Mouse (Mus musculus) intestine, embryonic 14.5 days (tissue): ENCODE measurements at regions not wholly inside any gene's neighbourhood (a gene's known extent, or its start where the extent isn't known, plus 50 kb on each side); places are given as distances from the start of the nearest gene placed in this dataset.
"Not testable (repeated sequence)": the region's sequence is repeated elsewhere in the genome, so short reads cannot be mapped to it uniquely, and the experiment has no call there.

Experiments used
- ATAC-seq: fragments of 200-750 bp; cut with Nextera tagmentation; replicated peaks from 2 replicates; pipeline ENCODE4 v1.8.0; 2017; ENCODE audit warnings: low read depth, moderate number of reproducible peaks, moderate TSS enrichment, moderate library complexity; ENCODE audit not compliant: low FRiP score, low TSS enrichment
- DNase-seq: peaks from one replicate; pipeline ENCODE4 v3.0.0-alpha.2; 2018; ENCODE audit warnings: low spot score
- H3K27ac ChIP-seq: fragments of 300-500 bp; sonication (generic); 2 replicates; pipeline ENCODE4 v1.5.1; 2014; ENCODE audit warnings: low read depth, mild to moderate bottlenecking, control low read depth
- H3K27me3 ChIP-seq: fragments of 300-500 bp; sonication (generic); replicated peaks from 2 replicates; pipeline ENCODE4 v1.6.1; 2014; ENCODE audit warnings: low read length, control low read depth; ENCODE audit not compliant: control insufficient read depth, insufficient read depth
- H3K36me3 ChIP-seq: fragments of 300-500 bp; sonication (generic); 2 replicates; pipeline ENCODE4 v1.6.1; 2014; ENCODE audit warnings: low read length, control low read depth; ENCODE audit not compliant: control insufficient read depth, insufficient read depth
- H3K4me1 ChIP-seq: fragments of 300-500 bp; sonication (generic); replicated peaks from 2 replicates; pipeline ENCODE4 v1.6.1; 2014; ENCODE audit warnings: low read length, control low read depth, mixed read lengths; ENCODE audit not compliant: control insufficient read depth, insufficient read depth
- H3K4me2 ChIP-seq: fragments of 300-500 bp; sonication (generic); 2 replicates; pipeline ENCODE4 v1.6.1; 2014; ENCODE audit warnings: low read length
- H3K4me3 ChIP-seq: fragments of 300-500 bp; sonication (generic); 2 replicates; pipeline ENCODE4 v1.5.1; 2014; ENCODE audit warnings: low read depth, low read length, control low read depth, mixed read lengths
- H3K9ac ChIP-seq: fragments of 300-500 bp; sonication (generic); 2 replicates; pipeline ENCODE4 v1.6.1; 2014; ENCODE audit warnings: mild to moderate bottlenecking, low read length
- H3K9me3 ChIP-seq: fragments of 300-500 bp; sonication (generic); 2 replicates; pipeline ENCODE4 v1.6.1; 2016; ENCODE audit warnings: low read length, control low read depth; ENCODE audit not compliant: control insufficient read depth
- WGBS: fragments of 180-500 bp; shearing (Covaris S2); extraction: QIAGEN DNeasy Blood & Tissue Kit; methylation state at CpG from one replicate; pipeline ENCODE4 v1.1.7; 2014; 5-methylcytosine and 5-hydroxymethylcytosine counted together

DNA sequence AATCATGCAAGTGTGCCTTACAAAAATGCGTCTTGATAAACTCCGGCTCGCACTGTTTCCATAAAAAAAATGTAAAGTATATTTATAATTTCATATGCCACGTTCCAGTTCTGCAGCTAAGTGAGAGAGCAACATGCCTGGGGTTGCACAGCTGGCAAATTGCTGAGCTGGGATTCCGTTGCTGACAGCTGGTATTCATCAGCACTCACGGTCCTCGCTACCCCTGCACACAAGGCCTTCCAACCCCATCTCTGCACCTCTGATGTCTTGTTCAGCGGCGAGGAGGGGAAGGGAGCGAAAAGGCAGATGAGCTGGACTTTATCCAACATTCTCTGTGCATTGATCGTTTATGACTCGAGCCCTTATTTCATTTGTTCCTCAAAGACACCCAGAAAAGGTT lies 138.5 kb upstream of the Mon1b start:
- H3K4me1 ChIP-seq = peaks cover 3% of the 10 kb centered on the region; the same call in 1 of the 2 replicates
- H3K4me2 ChIP-seq = no peak overlapping the region
- ATAC-seq (peak; percentile 62; the same call in 1 of the 2 replicates), DNase-seq (peak; percentile 61)
- H3K27me3 ChIP-seq = no peaks in the 10 kb centered on the region
- no peaks in the 10 kb centered on the region for H3K9me3 ChIP-seq
- H3K4me3 ChIP-seq = no peak overlapping the region
- H3K9ac ChIP-seq = no peak overlapping the region
- WGBS = 32% methylated on average over 12 of the region's 12 CpGs
- no peaks in the 10 kb centered on the region for H3K36me3 ChIP-seq
- H3K27ac ChIP-seq = 0 out of 2 replicates have a peak overlapping the region, but pooled peaks have one; percentile 43

DNA sequence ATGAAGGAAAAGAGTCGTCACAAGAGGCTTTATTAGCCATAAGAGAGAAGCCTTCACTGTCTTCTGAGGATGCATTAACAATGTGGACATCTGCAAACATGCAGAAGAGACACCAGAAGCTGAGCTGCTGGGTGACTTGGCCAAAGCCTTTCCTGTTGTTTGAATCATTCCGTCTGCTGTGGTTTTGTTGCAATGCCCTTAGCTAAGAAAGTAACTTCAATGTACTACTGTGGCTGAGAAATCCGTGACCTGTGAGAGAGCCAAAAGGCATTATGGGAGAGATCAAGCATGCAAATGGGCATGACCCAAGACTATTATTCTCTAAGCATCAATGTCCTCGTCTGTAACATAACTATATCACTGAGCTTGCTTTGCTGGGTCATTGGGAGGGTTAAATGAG lies 132.7 kb upstream of the Mon1b start:
- Histone ChIP-seq H3K4me1 (no peaks in the 10 kb centered on the region), H3K9ac (no peak overlapping the region), H3K9me3 (no peaks in the 10 kb centered on the region), H3K27me3 (no peaks in the 10 kb centered on the region), H3K4me3 (no peak overlapping the region), H3K27ac (no peak overlapping the region), H3K36me3 (no peaks in the 10 kb centered on the region), H3K4me2 (no peak overlapping the region)
- no peak for ATAC-seq
- DNase-seq = no peak
- 78% methylated on average over 4 of the region's 4 CpGs for WGBS

DNA sequence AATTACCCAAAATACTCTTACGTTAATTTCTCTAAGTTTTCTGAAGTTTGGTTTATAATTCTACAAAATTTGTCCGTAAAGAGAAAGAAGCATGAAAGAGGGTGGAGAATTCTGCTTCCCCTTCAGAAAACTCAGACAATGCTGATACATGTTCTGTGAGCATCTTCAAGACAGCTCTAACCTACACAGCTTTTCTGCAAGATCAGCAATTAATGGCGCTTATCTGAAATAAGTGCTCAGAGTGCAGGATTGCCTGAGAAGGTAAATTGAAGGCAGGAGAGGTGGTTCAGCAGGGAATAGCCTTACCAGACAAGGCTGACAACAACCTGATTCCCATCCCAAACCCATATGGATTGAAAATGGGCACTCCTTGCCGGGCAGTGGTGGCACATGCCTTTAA lies 122.5 kb upstream of the Mon1b start:
- 97% methylated on average over 4 of the region's 4 CpGs for WGBS
- Histone ChIP-seq H3K9me3 (no peaks in the 10 kb centered on the region), H3K4me1 (no peaks in the 10 kb centered on the region), H3K27ac (no peak overlapping the region), H3K4me2 (no peak overlapping the region), H3K4me3 (no peak overlapping the region), H3K27me3 (no peaks in the 10 kb centered on the region), H3K36me3 (no peaks in the 10 kb centered on the region), H3K9ac (no peak overlapping the region)
- ATAC-seq (no peak), DNase-seq (peak; percentile 15)

DNA sequence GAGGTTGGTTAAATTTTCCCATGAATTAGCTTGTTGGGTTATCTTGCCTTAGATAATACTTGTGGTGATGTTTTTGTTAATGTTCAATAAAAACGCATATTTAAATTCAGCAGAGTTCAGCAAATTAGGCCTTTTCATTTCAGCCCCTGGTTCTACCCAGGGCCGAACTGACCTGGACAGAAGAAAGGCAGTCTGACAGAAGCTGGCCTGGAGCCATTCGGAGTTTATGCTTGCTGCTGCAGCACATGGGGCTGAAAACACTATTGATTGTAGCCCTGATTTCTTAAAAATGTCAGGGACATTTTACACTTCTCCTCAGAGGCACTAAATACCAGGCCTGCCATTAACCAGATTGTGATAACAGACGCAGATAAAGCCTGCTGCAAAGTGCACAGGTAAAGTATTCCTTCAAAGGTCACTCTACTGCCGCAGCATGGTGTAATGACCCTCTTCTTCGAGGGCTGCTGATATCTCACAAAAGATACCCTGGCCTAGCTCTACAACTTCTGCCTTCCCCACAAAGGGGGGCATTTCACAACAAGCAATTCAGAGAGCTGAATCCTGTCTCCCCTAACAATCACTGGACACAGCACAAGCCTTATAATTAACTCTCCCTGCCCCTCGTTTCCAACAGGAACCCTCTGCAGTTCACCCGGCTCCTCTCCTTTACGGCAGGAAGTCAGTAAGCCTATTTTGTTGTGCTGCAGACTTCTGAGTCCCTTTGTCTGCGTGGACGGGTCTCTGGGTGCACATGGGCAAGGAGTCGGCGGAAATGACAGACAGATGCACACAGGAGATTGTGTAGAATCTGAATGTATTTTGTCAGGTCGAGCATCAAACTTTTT lies 121.3 kb upstream of the Mon1b start:
- Histone ChIP-seq H3K27me3 (no peaks in the 10 kb centered on the region), H3K27ac (no peak overlapping the region), H3K4me1 (no peaks in the 10 kb centered on the region), H3K4me2 (no peak overlapping the region), H3K9me3 (no peaks in the 10 kb centered on the region), H3K4me3 (no peak overlapping the region), H3K36me3 (no peaks in the 10 kb centered on the region), H3K9ac (no peak overlapping the region)
- peak; percentile 47; the same call in 1 of the 2 replicates for ATAC-seq
- peak; percentile 52 for DNase-seq
- WGBS = 54% methylated on average over 14 of the region's 14 CpGs

DNA sequence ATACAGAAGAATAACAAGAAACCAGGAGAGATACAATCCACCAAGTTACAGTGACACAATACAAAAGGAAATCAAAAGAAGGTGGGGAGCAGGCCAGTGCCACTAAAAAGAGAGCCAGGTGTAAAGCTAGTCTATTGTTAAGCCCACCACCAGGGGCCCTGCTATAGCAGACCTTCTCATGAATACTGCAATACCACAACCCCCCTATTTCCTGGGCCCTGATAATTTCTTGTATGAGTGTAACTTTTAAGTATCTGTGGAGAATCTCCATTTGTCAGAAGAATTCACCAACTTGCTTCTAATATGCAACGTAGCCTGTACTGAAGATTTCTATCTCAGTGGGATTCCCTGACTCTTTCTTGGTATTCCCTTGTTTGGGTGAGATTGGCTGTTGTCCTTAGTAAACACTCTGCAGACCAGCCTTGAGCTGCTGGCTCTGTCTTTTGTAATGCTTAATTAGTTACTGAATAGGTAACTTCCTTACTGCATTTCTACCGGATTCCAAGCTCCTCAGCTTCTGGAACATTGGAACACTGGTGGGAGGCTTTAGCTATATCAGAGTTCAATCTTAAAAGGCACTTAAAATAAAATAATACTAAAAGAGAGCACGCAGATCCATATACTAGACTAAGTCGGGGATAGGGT lies 120.5 kb upstream of the Mon1b start:
- not testable (repeated sequence) for H3K36me3 ChIP-seq, H3K9me3 ChIP-seq, H3K4me3 ChIP-seq, H3K27ac ChIP-seq, H3K4me1 ChIP-seq, H3K9ac ChIP-seq, H3K27me3 ChIP-seq, H3K4me2 ChIP-seq, ATAC-seq
- WGBS = 72% methylated on average over 4 of the region's 4 CpGs
- DNase-seq = peak; percentile 4

DNA sequence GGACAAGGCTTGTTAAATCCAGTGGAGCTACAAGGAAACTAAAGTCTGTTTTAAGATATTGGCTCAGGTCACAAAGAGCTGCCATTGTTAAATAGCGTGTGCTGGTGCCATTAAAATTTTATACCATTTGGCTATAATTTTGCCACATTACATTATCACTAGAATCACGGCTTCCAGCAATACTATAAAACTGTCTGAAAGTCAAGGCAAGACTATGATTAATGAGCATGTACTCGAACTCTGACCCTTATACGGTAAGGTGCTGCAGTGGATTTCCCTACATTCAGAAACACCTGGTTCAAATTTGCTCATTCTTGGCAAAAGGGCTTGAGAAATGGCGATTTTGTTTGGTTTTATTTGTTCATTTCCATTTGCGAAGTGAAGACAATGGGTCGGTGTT lies 119.2 kb upstream of the Mon1b start:
- Histone ChIP-seq H3K9ac (no peak overlapping the region), H3K27me3 (no peaks in the 10 kb centered on the region), H3K36me3 (no peaks in the 10 kb centered on the region), H3K4me3 (no peak overlapping the region), H3K9me3 (peaks cover 3% of the 10 kb centered on the region; the same call in 1 of the 2 replicates), H3K4me1 (no peaks in the 10 kb centered on the region), H3K4me2 (no peak overlapping the region), H3K27ac (no peak overlapping the region)
- DNase-seq (no peak), ATAC-seq (no peak)
- 77% methylated on average over 7 of the region's 7 CpGs for WGBS

DNA sequence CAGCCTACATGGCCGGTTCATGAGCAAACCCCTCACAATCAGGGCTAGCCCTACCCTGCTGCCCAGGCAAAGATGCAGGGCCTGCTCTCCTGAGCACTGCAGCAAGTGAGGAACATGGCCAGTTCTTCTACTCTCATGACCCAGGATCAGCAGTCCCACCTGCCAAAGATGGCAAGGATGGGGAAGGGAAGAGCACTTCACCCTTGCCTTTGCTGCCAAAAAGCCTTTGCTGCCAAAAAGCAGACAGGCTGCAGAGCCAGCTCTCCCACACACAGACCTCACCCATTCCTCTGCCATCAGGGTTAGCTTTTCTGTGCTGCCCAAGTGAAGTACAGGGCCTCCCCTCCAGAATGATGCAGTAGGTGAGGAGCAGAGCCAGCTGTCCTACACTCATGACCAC lies 117.5 kb upstream of the Mon1b start:
- peak; percentile 9 for DNase-seq
- Histone ChIP-seq H3K4me2 (no peak overlapping the region), H3K4me3 (no peak overlapping the region), H3K4me1 (no peaks in the 10 kb centered on the region), H3K27me3 (no peaks in the 10 kb centered on the region), H3K9ac (no peak overlapping the region), H3K36me3 (no peaks in the 10 kb centered on the region), H3K27ac (no peak overlapping the region), H3K9me3 (peaks cover 3% of the 10 kb centered on the region; the same call in 1 of the 2 replicates)
- 96% methylated on average over 1 of the region's 1 CpGs for WGBS
- no peak for ATAC-seq

DNA sequence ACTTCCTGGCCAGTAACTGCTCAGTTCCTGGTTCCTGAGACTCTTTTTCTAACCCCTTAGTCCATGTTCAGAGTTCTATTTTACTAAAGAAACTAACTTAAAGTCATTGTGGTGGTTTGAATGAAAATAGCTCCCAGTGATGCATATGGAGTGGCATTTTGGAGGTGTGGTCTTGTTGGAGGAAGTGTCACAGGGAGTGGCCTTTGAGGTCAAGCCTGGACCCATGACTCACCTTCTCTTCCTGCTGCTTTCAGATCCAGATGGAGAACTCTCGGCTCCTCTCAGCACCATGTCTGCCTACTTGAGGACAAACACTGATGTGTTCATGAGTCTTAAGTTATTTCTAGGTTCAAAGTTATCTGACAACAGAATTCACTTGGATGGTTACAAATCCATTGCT lies 111.8 kb upstream of the Mon1b start:
- Histone ChIP-seq H3K4me2 (no peak overlapping the region), H3K4me3 (no peak overlapping the region), H3K9me3 (peaks cover 3% of the 10 kb centered on the region; the same call in 1 of the 2 replicates), H3K9ac (no peak overlapping the region), H3K36me3 (no peaks in the 10 kb centered on the region), H3K27me3 (no peaks in the 10 kb centered on the region), H3K4me1 (no peaks in the 10 kb centered on the region), H3K27ac (no peak overlapping the region)
- ATAC-seq (no peak), DNase-seq (no peak)
- 59% methylated on average over 1 of the region's 1 CpGs for WGBS
